Mouse (Mus musculus) cerebellum, postnatal 36 days (tissue): ENCODE data around the gene Sgo2b.
A peak's percentile ranks its signal among the peaks of the same experiment; 100 is the strongest.
"Not testable (repeated sequence)": the region's sequence is repeated elsewhere in the genome, so short reads cannot be mapped to it uniquely, and the experiment has no call there.

ENCODE experiments used
- DNase-seq, 2 experiments: peaks; one replicate each; pipeline ENCODE4 v3.0.0; 2021 to 2022; ENCODE audit warnings: mixed read lengths in 2 of 2

The Sgo2b gene

DNA sequence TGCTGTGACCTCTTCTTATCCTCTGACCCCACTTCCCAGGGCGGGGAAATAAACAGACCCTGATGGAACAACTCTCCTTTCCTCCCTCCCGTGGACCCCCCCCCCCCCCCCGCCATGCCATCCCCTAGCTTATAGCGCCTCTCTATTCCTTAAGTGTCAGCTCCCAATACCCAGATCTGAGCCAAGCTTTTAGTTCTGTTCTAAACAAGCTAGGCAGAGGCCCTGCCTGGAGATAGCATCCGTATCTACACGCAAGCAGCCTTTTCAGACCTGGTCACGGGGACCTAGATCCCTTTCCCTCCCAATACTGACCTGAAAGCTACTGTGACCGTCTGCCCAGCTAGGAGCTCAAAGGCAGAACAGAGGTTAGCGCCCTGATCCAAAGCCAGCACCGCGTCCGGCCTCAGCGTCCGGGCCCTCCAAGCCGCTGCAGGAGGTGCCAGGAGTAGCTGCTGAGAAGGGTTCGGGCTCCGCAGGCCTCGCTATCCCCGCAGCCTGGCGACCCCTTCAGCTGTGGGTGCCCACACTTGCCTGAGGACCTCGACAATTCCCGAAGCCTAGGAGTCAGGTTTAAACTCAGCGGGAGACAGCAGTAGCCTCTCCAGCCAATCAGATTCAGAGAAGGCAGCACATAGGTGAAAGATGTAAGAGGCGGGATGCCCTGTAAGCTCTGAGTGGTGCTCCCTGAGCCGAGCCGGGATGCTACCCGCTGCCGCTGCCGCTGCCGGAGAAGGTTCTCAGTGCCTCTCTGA is at the start of gene Sgo2b:
Gene Sgo2b, minus strand, starts transcription at position 623 of the 752 bp plus-strand sequence.
- peak; percentile 2 to 6 for DNase-seq

DNA sequence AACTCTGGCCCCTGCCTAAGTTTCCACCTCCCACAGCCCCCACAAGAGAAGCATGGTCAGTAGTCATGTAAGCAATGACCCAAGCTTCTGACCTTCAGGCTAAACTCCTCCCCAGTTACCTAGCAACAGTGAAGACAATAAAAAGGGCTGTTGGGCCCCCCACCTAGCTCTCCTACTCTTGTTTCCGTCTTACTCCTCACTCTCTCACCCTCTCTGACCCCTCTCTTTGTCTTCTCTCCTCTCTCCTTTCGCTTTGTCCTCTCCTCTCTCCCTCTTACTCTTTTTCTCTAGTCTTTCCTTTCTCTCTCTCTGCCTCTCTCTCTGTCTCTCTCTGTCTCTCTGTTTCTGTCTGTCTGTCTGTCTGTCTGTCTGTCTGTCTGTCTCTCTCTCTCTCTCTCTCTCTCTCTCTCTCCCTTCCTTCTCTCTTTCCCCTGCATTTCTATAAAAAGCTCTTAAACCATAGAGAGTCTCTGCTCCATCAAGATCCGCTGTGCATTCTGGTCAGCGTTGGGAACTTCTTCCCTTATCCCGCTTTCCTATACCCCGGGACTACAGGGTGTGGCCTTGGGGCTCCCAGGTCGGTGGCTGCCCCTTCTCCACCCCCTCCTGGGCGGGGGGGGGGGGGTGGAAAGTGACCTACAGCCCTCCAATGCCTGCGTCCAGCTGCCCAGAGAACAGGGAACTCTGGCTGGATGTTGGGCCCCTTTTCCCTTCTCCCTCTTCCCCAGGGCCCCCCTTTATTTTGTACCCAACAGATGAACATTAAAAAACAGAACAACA is 18.8 kb upstream of the Sgo2b start:
- not testable (repeated sequence) for DNase-seq

DNA sequence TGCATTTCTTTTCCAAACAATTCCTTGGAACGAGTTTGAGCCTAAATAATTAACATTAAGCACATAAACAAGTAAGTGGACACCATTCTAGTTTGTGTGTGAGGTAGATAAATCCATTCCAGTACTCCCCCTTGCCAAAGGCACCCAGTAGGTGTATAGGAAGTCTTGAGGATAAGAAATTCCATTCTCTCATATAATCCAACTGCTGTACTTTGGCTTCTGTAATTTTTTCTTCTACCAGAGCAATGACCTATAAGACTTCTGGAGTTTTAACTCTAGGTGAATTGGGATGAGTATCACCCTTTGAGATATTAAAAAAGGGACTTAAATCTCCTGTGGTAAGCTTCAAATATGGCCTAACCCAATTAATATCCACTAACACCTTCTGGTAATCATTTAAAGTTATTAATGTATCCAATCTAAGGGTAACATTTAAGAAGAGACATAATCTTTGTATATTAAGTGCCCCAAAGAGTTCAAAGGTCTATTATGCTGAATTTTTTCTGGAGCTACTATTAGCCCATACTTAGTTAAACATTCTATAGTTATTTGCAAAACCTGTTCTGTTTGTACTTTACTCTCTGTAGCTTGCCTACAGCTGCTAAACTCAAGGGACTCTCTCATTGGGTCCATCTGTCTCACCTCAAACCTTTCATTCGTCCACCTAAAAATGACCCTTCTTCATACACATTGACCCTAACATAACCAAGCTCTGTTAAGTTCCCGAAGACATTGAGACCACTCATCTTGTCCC is 9.2 kb upstream of the Sgo2b start:
- no peak for DNase-seq

DNA sequence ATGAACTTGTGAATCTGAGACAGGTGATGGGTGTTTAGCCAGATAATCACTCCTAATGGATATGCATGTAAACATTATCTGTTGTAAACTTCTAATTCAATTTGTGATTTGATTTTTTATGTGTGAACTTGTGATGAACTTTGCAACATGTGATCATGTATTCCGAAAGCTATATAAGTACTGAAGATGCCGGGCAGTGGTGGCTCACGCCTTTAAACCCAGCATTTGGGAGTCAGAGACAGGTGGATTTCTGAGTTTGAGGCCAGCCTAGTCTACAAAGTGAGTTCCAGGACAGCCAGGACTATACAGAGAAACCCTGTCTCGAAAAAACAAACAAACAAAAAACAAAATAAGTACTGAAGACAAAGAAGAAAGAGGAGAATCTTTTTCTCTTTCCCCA is 1.8 kb upstream of the Sgo2b start:
- not testable (repeated sequence) for DNase-seq

DNA sequence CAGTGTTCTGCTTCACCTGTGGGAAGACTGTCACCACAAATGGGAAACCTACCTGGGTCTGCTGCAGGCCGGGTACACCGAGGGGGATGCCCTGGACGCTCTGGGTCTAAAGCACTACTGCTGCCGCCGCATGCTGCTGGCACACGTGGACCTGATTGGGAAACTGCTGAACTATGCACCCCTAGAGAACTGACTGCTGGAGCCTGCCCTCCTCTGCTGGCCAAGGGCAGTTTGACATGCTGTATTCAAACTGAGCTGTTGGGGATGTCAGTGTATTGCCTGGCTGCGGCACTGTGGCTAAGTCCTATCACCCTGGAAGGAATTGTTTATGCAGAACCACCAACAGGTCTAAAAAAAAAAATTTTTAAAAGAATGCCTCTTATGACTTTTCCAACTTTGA is 18.9 kb downstream of the Sgo2b start:
- DNase-seq = no peak

DNA sequence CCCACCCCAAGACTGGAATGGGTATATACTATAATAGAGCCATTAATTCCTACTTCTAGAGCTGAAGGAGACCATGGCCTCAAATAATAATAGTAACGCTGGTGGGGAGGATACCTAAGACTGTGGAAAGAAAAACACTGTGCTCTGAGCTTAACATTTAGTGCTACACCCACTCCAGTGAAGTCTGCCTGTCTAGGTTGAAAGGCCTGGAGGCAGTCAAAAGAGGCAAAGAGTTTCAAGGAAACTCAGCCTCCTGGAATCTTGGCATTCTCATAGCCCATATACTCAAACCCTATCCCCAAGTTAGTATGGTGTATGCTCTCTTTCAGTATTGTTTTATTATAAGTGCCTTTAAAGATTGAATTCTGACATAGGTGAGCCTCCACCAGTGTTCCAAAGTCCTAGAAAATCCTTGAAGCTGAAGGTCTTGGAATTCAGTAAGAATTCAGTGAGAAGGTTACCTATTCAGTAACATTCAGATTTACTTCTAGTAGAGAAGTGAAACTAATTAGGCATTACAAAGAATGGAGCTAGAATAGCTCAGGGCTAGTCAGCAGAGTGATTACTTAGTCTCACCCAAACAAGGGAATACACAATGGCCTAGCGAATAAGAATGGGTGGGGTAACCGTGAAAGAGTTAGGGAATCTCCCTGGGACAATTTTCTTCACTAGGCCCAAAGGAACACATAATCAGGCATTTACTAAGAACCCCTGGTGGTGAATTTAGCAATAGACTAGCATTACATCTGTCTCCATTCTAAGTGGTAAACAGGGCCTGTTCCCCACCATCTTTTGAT is 22.5 kb downstream of the Sgo2b start:
- DNase-seq = no peak

DNA sequence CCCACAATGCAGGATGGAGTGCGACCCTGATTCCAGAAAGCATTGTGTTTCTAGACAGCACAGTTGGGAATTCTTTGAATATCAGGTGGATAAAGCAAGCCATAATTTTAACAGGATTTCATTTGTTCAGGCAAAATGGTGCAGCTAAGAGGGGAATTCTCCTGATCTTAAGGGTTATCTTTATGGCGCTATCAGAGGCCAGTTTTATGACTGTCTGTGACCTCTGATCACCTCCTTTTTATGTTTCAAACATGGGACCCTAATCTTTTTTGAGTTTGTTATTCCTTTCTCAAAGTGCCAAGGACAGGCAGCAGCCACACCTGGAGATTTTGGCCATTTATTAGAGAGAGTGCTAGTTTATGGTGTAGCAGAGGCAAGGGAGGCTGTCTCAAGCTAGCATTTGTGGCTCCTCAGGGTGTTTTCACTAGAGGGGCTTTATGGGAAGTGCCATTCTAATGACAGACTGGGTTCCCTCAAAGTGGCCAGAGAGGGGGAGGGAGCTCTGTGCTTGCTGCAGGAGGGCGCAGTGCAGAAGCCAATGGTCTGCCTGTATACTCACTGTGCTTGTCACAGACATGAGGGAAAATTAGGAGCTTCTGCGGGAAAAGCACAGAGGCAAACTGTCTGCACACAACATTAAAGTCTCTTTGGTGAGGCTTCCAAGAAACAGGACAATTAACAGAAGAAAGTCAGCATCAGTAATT is 30.6 kb downstream of the Sgo2b start:
- DNase-seq = no peak

DNA sequence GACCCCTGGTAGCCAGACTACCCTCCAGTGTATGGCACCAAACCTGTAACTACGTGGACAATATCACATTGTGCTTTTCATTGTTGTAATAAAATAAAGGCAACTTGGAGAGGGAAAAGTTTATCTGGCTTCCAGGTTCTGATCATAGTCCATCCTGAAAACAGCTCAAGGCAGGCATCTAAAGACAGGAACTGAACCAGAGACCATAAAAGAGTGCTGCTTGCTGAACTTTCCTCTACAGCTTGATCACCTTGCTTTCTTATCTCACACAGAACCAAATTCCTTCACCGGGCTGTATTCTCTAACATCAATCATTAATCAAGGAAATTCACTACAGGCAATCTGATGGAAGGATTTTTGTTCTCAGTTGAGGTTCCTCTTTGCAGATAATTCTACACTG is 57.0 kb downstream of the Sgo2b start:
- no peak for DNase-seq

DNA sequence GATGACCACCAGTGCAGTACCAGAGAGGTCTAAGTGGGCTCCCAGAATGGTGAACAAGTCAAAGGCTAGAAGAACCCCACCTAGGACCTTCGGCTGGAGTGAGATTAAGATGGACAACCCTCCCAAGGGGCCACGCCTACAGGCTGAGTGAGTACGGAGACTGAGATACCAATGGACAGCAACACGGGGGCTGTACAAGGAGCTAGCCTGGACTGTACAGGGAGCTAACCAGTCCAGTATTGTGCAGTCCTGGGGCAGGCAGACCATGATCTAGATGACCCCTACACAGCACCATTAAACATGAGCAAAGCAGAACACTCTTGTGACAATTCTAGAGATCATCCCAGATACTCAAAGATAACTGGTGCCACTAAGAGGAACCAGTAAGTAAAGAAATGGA is 73.7 kb downstream of the Sgo2b start:
- DNase-seq = no peak

DNA sequence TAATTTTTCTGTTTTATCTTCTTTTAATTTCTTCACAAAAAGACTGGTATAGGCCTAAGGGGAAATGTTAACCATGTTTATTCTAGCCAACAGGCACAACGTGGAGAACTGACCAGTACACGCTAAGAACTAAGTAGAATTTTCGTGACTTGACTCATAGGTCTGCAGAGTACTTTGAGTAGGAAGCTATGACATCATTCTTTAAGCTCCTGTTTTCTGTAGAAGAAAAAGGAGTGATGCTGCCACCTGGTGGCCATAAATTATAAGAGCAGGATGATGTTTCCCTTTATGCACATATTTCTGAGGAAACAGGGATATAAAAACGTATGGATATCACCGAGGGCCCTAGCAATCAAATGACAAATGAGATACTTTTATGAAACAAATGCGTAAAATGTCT is 74.7 kb downstream of the Sgo2b start:
- DNase-seq = peak; percentile 50 to 70

DNA sequence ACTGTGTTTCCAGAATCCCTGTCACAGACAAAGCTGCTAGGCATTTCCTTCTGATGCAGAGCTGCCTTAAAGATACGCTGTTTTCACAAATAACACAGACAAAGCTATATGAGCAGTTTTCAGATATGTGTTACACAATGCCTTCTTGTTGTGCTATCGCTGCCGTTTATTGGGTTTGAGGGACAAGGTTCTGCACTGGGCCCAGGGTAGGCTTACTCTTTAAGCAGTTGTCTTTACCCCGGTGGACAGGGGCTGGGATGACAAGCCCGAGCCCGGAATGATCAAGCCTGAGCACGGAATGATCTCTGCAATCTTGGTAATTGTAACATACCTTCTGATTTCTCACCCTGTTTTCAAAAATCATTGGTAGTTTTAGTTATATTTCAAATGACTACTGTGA is 75.1 kb downstream of the Sgo2b start:
- no peak for DNase-seq
